Mouse (Mus musculus) MEL (cell line): ENCODE results near the gene Prss47.

Experiments used
- BHLHE40 ChIP-seq: IDR thresholded peaks from 2 replicates; pipeline ENCODE4 v1.6.1; 2012; ENCODE audit warnings: low read depth, mild to moderate bottlenecking, inconsistent platforms, low read length, improper control_type of control experiment, borderline replicate concordance
- CTCF ChIP-seq, 3 experiments: IDR thresholded peaks in 2 of 3; conservative IDR thresholded peaks in 1 of 3; 2 replicates each; pipeline ENCODE4 v1.5.1; 2011 to 2012; ENCODE audit warnings: low read length in 3 of 3, low read depth in 2 of 3, mild to moderate bottlenecking in 2 of 3, improper control_type of control experiment in 1 of 3, inconsistent platforms in 1 of 3, mixed read lengths in 1 of 3, moderate library complexity in 1 of 3; ENCODE audit not compliant: control insufficient read depth in 1 of 3, insufficient read depth in 1 of 3, poor library complexity in 1 of 3, severe bottlenecking in 1 of 3
- E2F4 ChIP-seq: IDR thresholded peaks from 2 replicates; pipeline ENCODE4 v1.6.1; 2011; ENCODE audit warnings: low read depth, low read length, improper control_type of control experiment, borderline replicate concordance
- ELF1 ChIP-seq: IDR thresholded peaks from 2 replicates; pipeline ENCODE4 v1.6.1; 2014; ENCODE audit warnings: low read depth, mild to moderate bottlenecking, inconsistent platforms, low read length, improper control_type of control experiment, moderate library complexity
- EP300 ChIP-seq, 2 experiments: IDR thresholded peaks; 2 replicates each; pipeline ENCODE4 v1.6.1; 2011; ENCODE audit warnings: improper control_type of control experiment in 2 of 2, low read length in 2 of 2, low read depth in 1 of 2, mild to moderate bottlenecking in 1 of 2
- GATA1 ChIP-seq: IDR thresholded peaks from 2 replicates; pipeline ENCODE4 v1.6.1; 2011; ENCODE audit warnings: low read depth, low read length, improper control_type of control experiment
- MAX ChIP-seq: IDR thresholded peaks from 2 replicates; pipeline ENCODE4 v1.6.1; 2011; ENCODE audit warnings: low read length, improper control_type of control experiment
- MYC ChIP-seq: IDR thresholded peaks from 2 replicates; pipeline ENCODE4 v1.6.1; 2011; ENCODE audit warnings: low read depth, mild to moderate bottlenecking, low read length, improper control_type of control experiment, moderate library complexity
- NRF1 ChIP-seq: IDR thresholded peaks from 2 replicates; pipeline ENCODE4 v1.6.1; 2014; ENCODE audit warnings: low read depth, mild to moderate bottlenecking, inconsistent platforms, low read length, improper control_type of control experiment, moderate library complexity; ENCODE audit not compliant: poor library complexity, insufficient read depth, severe bottlenecking
- POLR2A ChIP-seq, 2 experiments: IDR thresholded peaks; 2 replicates each; pipeline ENCODE4 v1.6.1; 2011 to 2012; ENCODE audit warnings: low read length in 2 of 2, mild to moderate bottlenecking in 2 of 2, control low read depth in 1 of 2, improper control_type of control experiment in 1 of 2, low read depth in 1 of 2, moderate library complexity in 1 of 2; ENCODE audit not compliant: control insufficient read depth in 1 of 2, insufficient read depth in 1 of 2, poor library complexity in 1 of 2
- POLR2AphosphoS2 ChIP-seq: IDR thresholded peaks from 2 replicates; pipeline ENCODE4 v1.6.1; 2011; ENCODE audit warnings: low read length, improper control_type of control experiment
- POLR2AphosphoS5 ChIP-seq: IDR thresholded peaks from 2 replicates; pipeline ENCODE4 v1.6.1; 2012; ENCODE audit warnings: low read depth, borderline replicate concordance, mild to moderate bottlenecking, inconsistent platforms, low read length, moderate library complexity, mixed read lengths
- RAD21 ChIP-seq: IDR thresholded peaks from 2 replicates; pipeline ENCODE4 v1.6.1; 2011; ENCODE audit warnings: mild to moderate bottlenecking, low read depth, low read length, improper control_type of control experiment
- SIN3A ChIP-seq: IDR thresholded peaks from 2 replicates; pipeline ENCODE4 v1.6.1; 2012; ENCODE audit warnings: low read length, improper control_type of control experiment, inconsistent platforms

DNA sequence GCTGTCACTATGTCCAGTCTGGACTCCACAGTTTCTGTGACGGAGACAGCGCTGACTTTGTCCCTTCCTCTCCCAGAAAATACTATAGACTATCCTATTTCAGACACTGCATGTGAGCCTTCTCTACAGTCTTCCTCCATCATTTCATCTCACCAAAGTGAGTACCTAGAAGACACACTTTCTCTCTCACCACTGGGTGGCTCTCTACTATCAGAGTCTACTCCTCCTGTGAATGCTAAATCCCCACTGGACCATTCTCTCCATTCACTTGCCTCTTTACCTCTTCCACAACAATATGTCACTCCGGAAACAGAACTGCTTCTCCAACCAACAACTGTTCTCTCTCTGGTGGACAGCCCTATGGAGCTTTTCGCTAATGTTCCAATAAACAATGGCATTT, 17.5 kb downstream of the Prss47 start:
- TF ChIP-seq NRF1: no peak
- TF ChIP-seq GATA1: no peak
- peak in 1 of 3 experiments; percentile 64; a peak in 2 of 6 replicates for TF ChIP-seq CTCF (IDR thresholded peaks at IDR 0.05 in 2 of 3, conservative IDR thresholded peaks at IDR 0.05 in 1 of 3; ENCODE audit: control insufficient read depth in 1 of 3, insufficient read depth in 1 of 3, low read depth in 2 of 3, low read length in 3 of 3, poor library complexity in 1 of 3, severe bottlenecking in 1 of 3)
- TF ChIP-seq POLR2AphosphoS5: no peak
- no peak for TF ChIP-seq POLR2A (IDR thresholded peaks at IDR 0.05; ENCODE audit: control insufficient read depth in 1 of 2, insufficient read depth in 1 of 2, low read depth in 1 of 2, low read length in 2 of 2, poor library complexity in 1 of 2)
- no peak for TF ChIP-seq POLR2AphosphoS2
- TF ChIP-seq RAD21: peak; percentile 71
- TF ChIP-seq MYC: no peak
- no peak for TF ChIP-seq EP300 (IDR thresholded peaks at IDR 0.05; ENCODE audit: low read depth in 1 of 2, low read length in 2 of 2)
- TF ChIP-seq E2F4: no peak
- no peak for TF ChIP-seq BHLHE40
- TF ChIP-seq SIN3A: no peak
- no peak for TF ChIP-seq MAX
- TF ChIP-seq ELF1: no peak
